Mouse (Mus musculus): ENCODE data around the gene Il12rb1.

Gene Il12rb1

DNA sequence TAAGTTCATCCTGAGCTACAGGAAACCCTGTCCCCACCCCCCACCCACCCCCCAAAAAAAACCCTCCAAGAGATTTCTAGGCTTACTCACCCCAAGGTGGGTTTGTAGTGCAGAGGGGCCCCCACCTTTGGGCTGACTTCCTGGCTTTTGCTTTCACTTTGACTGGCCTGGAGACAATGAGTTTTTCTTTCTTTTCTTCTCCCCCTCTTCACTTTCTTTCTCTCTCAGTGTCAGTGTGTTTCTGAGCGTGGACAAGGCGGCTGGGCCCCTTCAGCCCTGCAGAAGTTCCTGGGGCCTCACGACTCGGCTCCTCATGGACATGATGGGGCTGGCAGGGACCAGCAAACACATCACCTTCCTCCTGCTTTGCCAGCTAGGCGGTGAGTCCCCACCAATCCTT, at the start of gene Il12rb1:
Gene Il12rb1 (plus strand): TSS at position 211 of the 400 bp plus-strand sequence.
- no peak for DNase-seq (ENCODE audit: low spot score)

DNA sequence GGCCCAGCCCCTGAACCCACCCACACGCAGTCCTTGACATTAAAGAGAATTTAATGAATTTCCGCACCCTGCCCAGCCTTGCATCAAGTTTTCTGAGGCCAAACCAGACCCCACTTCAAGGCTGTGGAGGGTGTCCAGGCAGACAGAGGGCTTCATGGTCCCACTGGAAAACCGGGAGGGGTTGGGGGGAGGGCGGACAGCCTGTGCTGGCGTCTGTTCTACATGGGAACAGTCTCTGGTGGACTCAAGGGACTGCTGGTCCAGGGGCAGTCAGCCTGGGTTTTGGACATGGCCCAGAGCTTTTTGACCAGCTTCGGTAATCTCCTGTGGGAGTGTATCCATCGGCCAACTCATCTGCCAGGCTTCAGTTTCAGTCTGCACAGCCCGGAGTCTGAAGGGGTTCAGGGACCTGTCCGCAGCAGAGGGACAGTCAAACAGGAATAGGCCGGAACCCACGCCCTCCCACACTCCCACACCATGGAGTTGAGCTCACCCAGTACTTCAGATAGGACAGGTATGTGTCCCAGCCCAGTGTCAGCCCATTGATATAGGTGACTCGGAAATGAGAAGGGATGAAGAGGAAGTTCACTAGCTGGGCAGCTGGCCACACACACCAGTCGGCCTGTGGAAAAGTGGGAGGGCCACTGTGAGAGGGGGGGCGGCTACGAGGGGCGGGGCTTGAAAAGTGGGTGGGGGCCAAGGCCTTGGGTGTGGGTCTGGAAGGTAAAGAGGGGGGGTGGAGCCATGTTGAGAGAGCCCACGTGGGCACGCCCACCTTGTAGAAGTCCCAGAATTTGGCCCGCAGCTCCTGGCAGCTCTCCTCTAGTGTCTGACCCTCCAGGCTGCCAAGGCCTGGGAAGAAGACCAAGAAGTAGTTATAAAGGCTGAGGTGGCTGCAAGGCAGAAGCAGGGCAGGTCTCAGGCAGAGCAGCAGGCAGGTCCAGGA, 49.4 kb upstream of the Il12rb1 start:
- DNase-seq (ENCODE audit: low spot score) = no peak

DNA sequence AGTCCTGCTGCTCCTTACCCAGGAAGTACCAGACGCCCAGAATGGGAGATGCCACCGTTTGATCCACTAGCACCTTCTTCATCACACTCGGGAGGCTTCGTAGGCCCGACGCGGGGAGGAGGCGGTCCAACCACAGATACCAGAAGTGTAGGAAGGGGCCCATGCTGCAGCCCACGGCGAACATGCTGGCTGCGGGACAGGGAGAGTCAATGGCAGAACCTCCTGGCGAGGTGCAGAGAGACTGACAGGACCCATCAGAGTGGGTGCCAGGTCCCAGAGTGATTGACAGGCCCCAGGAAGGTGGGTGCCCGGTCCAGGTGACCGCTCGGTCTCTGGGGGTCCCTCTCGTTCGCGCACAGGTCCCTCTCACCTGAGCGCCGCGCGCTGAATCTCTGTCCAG, 47.9 kb upstream of the Il12rb1 start:
- peak; percentile 56 for DNase-seq (ENCODE audit: low spot score)

DNA sequence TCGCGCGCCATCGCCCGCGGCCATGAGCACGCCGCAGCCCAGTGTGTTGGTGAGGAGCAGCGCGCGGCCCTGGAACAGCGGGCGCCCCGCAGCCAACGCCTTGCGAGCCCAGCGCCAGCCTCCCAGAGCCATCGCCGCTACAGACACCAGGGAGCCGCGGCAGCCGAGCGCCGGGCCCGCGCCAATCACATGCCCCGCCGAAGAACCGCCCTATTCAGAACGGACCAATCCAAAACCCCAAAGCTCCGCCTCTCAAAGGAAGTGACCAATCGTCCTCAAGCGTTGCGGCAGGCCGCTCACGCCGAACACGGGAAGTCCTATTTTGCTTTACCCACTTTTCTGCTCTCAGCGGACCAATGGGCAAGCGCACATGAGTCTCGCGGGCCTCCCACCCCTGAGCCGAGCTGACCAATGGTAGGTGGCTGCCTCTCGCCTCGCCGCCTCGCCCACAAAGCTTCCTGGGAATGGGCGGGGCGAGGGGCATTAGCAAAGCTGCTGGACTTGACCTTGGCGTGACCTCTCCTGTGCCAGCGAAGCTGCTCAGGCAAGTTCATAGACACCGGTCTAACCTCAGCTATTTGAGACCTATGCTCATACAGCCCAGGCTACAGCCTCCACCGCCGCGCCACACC, 47.4 kb upstream of the Il12rb1 start, which contains the start of gene Mpv17l2:
Gene Mpv17l2 (minus strand): TSS at position 172 of the 632 bp plus-strand sequence.
- peak; percentile 97 for DNase-seq (ENCODE audit: low spot score)

DNA sequence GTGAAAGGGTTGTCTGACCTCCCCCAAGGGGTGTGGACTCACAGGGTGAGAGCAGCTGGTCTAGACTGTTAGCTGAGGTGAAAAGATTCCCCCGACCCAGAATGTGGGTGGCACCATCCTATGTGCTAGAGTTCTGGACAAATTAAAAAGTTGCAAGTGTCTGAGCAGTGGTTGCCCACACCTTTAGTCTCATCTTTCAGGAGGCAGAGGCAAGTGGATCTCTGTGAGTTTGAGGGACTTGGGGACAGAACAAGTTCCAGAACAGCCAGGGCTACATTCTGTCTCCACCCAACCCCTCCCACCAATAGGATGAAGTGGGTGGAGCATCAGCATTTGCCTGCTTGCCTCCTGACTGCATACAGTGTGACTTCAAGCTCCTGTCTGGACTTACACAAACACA, 46.1 kb upstream of the Il12rb1 start:
- no peak for DNase-seq (ENCODE audit: low spot score)

DNA sequence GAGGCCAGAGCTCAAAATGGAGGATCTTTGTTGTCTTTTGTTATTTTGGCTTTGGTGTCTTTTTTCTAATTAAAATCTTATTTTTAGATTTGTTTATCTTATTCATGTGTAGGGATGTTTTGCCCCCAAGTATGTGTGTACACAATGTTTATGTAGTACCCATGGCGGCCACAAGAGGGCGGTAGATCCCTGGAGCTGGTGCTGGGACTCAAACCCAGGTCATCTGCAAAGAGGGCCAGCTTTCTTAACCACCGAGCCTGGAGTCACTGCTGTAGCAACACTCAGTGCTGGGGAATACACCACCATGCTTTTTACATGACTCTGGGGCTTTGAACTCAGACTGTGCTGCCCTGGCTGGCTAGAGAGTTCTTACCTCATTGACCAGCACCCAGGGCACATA, 44.9 kb upstream of the Il12rb1 start:
- DNase-seq (ENCODE audit: low spot score) = no peak

DNA sequence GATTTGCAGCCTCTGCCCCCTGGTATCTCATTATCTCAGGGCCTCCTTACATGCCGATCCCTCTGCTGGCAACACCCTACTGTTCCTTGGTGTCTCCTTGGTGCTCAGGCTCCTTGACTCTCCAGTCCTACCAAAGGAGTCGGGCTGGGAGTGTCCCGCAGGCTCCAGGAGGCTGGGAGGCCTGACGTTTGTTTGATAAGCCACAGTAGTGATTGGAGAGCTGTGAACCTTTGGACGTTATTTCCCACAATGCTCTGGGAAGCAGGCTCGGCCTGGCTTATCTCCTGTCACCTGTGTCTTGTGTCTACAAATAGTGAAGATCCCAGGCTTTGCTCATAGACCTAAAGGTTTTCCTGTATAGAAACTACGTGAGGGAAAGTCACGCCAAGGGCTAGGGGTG, 44.2 kb upstream of the Il12rb1 start:
- DNase-seq (ENCODE audit: low spot score) = no peak

DNA sequence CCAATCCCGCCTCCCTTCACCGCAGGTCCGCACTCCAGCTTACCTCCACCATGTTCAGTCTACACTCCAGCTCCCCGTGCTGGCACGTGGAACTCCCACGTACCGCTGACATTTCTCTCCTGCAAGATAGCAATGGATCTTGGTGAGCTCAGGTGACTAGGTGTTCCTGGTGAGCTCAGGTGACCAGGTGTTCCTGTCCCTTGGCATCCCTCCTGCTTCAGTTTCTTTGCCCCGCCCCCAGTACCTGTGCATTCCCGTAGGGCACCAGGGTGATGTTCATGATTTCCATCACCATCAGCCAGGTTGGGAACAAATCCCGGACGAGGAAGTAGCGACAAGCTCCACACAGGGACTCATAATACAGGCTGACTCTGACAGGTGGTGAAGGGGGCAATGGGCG, 43.6 kb upstream of the Il12rb1 start:
- DNase-seq (ENCODE audit: low spot score) = no peak

DNA sequence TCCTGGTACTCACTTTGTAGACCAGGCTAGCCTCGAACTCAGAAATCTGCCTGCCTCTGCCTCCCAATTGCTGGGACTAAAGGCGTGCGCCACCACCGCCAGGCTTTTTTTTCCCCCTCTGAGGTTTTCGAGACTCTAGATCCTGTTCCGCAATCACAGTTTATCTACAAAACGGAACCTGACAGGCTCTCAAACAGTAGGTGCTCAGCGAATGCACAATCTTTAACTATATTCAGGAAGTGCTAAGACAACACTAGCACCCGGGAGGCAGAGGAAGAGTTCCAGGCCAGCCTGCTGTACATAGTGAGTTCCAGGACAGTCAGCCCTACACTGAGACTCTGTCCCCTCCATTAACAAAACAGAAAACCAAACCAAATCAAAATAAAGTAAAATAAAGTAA, 42.9 kb upstream of the Il12rb1 start:
- DNase-seq (ENCODE audit: low spot score) = no peak

DNA sequence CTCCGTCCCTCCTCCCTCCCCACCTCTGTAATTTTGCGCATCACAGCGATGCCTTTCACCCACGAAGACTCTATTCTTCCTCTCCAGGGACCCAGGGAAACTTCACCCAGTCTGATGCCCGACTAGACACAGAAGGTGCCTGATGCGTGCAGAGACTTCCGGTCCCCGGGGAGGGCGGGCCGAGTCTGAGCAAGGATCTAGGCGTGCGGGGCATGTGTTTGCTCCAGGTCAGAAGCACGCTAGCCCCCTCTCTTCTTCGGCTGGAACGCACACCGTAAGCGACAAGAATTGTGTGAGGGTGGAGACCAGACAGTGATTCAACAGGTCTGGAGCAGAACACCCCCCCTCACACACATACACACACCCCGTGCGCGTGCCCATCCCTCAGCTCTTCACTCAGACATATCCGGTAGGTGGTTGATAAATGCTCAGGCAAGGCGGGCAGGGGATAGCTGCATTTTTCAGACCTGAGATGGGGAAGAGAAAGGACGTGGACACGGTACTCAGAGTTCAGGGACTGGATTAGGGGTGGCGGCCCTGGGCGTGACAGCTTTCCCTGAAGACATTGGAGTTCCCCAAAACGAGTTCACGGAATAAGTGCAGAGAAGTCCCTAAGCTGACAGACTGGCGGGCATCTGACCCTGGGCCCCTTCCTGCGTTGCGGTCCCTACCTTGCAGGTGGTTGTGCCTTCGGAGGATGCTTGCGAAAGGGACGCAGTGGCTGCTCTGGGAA, 42.2 kb upstream of the Il12rb1 start:
- DNase-seq (ENCODE audit: low spot score) = no peak

DNA sequence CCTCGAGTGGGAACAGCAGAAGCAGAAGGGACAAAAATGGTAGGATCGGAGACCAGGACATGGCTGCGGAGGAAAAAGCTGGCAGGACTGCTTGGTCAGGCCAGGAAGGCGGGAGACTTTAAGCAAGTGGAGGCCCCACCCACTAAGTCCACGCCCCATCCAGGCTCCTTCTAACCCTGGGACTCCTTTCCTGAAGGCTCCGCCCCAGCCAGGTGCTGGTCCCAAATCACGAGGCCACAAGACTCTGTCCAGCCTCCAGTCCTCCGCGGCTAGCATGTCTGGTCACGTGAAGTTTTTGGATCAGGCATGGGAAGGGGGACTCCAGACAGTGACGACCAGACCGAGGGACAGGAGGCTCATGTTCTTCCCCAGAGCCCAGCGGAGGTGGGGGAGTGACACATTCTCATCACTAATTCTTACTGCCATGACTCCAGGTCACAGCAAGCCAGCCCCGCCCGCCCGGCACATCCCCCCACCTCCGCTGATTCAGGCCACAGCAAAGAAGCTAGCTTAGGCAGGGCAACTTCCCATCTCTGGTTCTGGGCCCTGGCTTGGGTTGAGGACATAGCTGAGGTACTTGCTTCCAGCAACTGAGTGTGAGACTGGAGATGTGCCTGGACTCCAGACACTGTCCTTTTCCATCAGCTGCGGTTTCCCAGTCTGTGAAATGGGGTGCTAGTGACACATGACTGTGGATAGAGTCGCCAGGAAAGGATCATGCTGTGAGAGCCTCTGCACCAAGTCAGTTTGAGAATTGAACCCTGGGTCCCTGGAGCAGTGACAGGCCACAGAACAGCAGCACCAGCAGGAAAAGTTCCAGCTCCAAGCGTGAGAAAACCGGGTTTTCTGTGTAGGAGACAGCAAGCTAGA, 41.4 kb upstream of the Il12rb1 start:
- DNase-seq (ENCODE audit: low spot score) = no peak

DNA sequence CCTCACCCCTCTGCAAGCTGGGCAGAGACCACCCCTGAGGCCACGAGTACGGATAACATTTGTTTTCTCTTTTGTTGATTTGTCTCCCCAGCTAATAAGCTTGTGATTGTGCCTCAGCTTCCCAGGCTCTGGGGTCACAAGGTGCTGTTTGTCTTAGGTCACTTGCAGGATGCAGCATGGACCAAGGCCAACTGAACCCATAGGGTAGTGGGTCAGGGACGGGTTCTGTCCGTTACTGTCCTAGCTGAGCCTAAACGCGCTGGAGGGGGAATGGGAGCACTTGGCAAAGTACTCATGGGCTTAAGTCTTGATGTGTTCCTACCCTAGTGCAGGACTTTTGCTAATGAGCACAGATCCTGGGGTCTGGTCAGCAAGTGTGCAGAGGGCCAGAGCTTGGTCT, 40.7 kb upstream of the Il12rb1 start:
- no peak for DNase-seq (ENCODE audit: low spot score)

DNA sequence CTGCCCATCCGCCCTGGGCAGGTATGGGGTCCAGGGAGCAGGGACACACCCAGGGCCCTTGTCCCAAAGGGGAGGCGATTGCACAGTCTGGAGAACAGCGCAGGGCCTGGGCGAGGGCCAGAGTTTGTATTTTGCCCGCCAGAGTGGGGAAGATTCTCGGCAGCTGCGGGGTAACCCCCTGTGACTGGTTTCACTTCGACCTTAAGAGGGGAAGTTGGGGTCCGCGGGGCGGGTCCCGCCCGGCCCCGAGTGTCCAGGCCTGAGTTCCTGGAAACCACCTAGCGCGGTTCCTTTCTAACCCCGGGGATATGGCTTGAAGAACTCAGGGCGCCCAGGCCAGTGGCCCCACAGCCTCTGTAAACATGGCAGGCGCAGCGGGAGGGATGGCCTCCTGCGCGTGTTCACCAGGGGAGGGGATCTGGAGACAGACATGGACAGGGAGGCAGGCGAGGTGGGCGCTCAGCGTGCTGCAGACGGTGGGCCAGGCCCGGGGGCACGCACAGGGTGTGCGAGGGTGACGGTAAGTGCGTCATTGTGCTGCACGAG, 39.9 kb upstream of the Il12rb1 start:
- DNase-seq (ENCODE audit: low spot score) = no peak

DNA sequence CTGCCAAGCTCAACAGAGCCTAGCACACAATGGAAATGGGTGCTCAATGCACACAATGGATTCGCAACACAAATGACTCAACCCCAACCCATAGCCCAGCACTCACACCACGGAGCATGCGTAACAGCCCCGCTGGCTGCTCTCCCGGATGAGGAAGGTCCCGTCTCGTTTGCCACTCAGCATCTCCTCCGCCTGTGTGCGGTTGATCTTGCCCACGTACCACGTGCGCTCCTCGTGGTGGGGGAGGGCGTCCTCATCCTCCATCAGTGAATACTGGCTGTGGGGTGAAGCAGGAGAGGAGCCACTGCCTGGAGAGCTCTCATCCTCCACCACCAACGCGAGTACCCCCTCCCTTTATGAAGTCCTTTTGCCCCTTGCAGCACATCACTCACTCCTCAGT, 39.3 kb upstream of the Il12rb1 start:
- peak; percentile 72 for DNase-seq (ENCODE audit: low spot score)

DNA sequence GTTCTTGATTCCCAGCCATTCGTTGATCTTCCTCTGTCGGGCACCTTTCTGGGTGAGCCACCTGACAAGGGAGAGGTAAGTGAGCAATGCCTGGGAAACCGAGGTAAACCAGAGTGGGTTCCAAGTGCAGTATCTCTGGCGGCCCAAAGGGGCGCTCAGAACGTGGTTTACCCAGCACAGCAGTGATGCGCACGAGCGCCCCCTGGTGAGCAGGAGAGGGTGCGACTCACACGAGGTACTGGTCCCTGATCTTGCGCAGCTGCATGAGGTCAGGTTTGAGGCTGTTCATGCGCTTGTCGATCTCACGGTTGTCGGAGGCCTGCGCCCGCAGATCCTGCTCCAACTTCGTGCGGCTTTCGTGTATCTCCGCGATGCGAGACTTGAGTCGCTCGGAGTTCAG, 38.9 kb upstream of the Il12rb1 start:
- peak; percentile 95 for DNase-seq (ENCODE audit: low spot score)

DNA sequence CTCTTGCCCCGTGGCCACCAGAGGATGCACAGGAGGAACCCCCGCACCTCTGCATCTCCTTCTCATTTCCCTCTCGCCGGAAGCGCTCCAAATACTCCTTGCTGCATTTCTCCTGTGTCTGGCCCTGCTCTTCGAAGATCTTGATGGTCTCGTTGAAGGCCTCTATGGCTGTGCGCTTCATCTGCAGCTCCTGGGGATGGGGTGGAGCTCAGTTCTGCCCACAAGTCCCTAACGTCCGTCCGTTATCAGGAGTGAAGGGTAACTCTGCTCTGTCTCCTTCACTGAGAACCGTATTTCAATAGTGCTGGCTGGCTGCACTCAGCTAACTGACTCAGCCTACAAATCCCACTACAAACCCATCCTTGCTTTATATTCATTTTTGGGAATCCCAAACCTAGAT, 38.4 kb upstream of the Il12rb1 start:
- no peak for DNase-seq (ENCODE audit: low spot score)

DNA sequence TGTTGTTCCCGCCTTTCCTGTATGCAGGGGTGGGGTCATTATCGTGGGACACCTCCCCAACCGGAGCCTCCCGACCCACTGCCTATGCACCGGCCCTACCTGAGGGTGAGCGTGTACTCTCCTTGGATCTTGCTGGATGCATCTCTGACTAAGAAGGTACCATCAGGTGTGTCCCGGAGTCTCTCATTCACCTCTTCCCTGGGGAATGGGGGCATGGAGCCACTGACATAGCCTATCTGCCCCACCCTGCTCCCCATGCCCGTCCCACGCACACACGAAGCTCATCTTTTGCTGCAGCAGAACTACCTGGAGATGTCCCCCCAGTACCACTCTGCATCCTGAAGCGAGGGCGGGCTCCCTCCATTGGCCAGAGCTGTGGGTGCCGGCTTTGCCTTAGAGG, 37.5 kb upstream of the Il12rb1 start:
- no peak for DNase-seq (ENCODE audit: low spot score)

DNA sequence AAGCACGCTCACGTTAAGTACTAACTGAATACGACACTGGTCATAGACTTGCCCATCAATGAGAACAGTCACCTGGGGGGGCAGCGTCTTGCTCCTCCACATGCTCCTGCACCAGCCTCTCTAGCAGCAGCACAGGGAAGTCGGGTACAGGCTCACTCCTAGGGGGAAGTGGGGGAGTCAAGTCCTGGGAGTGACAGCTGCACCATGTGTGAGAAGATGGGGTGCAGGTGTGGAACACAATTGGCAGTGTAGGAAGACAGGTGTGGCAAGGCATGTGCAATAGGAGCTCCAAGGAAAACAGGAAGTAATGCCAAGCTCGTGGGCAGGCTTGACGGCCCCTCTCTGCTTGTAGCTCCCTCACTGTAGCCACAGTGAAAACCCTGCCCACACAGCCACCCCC, 37.0 kb upstream of the Il12rb1 start:
- no peak for DNase-seq (ENCODE audit: low spot score)

DNA sequence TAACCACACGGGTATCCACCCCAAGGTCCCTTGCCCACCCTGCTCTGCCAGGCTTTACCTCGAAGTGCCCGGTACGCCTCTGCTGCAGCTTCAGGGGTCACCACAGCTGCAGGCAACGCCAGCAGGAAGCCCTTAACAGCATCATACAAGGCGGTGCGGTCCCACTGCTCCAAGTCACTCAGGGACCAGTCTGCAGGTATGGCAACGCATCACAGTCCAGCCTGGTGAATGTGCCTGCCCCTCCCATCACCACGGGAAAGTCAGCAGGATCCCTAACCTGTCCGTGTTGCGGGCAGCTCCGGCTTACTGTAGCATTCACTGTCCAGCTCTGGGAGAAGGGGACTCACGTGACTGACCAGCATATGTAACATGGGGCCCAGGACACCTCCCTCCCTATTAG, 36.2 kb upstream of the Il12rb1 start:
- no peak for DNase-seq (ENCODE audit: low spot score)

DNA sequence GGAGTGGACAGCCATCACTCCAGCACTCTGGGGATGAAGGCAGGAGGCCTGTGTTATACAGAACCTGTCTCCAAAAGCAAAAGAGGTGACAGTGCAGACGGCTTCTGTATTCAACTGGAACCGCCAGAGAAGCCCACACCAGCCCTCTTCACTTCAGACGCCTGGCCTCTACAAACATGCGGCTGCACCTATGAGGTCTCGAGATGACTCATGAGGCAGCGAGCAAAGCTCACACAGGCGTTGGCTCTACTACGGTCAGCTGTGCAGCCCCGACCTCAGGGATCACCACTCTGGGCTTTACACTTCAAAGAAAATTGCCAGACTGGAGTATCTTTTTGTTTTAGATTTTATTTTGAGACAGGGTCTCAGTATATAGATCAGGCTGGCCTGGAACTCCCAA, 35.4 kb upstream of the Il12rb1 start:
- no peak for DNase-seq (ENCODE audit: low spot score)

DNA sequence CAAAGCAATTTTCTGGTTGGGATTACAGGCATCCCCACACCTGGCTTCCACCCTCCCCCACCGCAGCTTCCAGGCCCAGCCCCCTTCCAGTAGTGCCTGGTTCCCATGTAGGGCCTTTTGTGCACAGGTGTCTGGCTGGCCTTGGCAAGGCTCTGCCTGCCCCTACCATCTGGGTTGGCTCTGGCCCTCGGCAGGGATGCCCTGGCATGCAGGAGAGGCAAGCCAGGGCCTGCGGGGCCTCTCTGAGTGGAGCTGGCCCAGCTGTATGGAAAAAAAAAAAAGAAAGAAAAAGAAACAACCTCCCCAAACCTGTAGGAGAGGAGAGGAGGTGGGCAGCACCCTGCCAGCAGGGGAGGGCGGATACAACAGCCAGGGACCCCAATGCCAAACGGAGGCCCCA, 34.8 kb upstream of the Il12rb1 start:
- no peak for DNase-seq (ENCODE audit: low spot score)

DNA sequence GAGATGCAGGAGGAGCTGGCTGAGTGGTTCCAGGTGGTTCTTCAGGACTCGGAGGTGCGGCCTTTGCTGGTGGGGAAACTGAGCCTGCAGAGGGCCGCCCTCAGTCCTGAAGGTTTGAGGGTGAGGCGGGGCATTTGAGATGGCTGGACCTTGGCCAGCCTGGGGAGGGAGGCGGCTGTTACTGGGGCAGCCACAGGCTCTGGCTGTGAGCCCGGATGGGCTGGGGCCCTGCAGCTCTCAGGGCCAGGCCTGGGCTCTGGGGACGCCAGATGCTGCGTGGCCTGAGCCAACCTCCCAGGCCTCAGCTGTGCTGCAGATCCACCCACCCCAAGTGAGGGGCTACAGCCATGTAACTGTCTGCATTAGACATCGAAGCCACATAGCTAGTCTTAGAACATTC, 34.4 kb upstream of the Il12rb1 start:
- DNase-seq (ENCODE audit: low spot score) = peak; percentile 83
